Comparison of ENCODE assay signal across 8 mouse cellular contexts in genomic region chr2:104590068-104590828, GRCm38 (mm10). TPM values are rescaled to one million over a fixed set of nuclear protein-coding genes. Genes with fewer than 3 reads are reported as not detected.
DNase-seq lines count a peak whose midpoint lies in the region; ATAC-seq lines count a peak whose summit lies in the region.

TSS of gene Cstf3 (plus strand) at chr2:104590523.

- intact Hi-C loops in gastrocnemius, postnatal 14 days (cut with DNase I; ENCODE audit: low total_unique reads): no loop called here
- intact Hi-C loops in left cerebral cortex, postnatal 10 days (cut with DNase I): no loop called here

- DNase-seq in adrenal gland, adult (ENCODE audit: inconsistent age in 2 of 2, low spot score in 1 of 2): peak; percentile 100
- DNase-seq in embryo, embryonic 10.5 days (ENCODE audit: low spot score): peak; percentile 100
- DNase-seq in gastrocnemius, postnatal 14 days: peak; percentile 99
- peak; percentile 99 for DNase-seq in left cerebral cortex, postnatal 10 days (ENCODE audit: extremely low spot score in 1 of 2, low spot score in 2 of 2)
- peak; percentile 99 for DNase-seq in right cerebral cortex, postnatal 25 days
- DNase-seq in urinary bladder, postnatal 4 days (ENCODE audit: low spot score in 2 of 2): peak; percentile 98 to 99

- ATAC-seq in inflammation-experienced regulatory T-cells, adult 6 months: peak; percentile 98
- ATAC-seq in megakaryocyte-erythroid progenitor cell, adult 5-6 weeks (replicated peaks; ENCODE audit: low FRiP score, low TSS enrichment, poor library complexity, severe bottlenecking): peak; percentile 95

RNA-seq across cellular contexts. Expression of gene Cstf3, which starts in this region (rescaled TPM):
- total RNA-seq in gastrocnemius, postnatal 14 days (2021): 10 to 100 TPM in 1 of 2 experiments, 1 to 10 TPM in 1; 9.9 to 11.4 TPM
- polyA plus RNA-seq in inflammation-experienced regulatory T-cells, adult 6 months (2017; shearing (Covaris generic)): 10 to 100 TPM; 64.5 to 85.7 (median 78.2) TPM
- total RNA-seq in left cerebral cortex, postnatal 10 days (2021): 10 to 100 TPM; 38.6 to 43.7 TPM
- total RNA-seq in megakaryocyte-erythroid progenitor cell, adult 5-6 weeks (2014; fragmentation: Nextera tagmentation): 47.9 and 53.6 TPM in 2 replicates
- 22.3 and 30.7 TPM in 2 replicates for total RNA-seq in megakaryocyte-erythroid progenitor cell, adult 5-6 weeks (2017)

Comparison
In these comparisons a context has a peak if more than half of its experiments do, and no peak if none do; other contexts are left out.
1. Peak in every context shown above with its lines: DNase-seq and ATAC-seq.